Mouse (Mus musculus) ovary, adult 18-20 months (tissue): Measurements from ENCODE around the gene Ppp1r26.
"Not testable (repeated sequence)": the region's sequence is repeated elsewhere in the genome, so short reads cannot be mapped to it uniquely, and the experiment has no call there.

Experiments
- DNase-seq: peaks from one replicate; pipeline ENCODE4 v3.0.0; 2022; ENCODE audit warnings: low spot score, mixed read lengths

The Ppp1r26 gene

DNA sequence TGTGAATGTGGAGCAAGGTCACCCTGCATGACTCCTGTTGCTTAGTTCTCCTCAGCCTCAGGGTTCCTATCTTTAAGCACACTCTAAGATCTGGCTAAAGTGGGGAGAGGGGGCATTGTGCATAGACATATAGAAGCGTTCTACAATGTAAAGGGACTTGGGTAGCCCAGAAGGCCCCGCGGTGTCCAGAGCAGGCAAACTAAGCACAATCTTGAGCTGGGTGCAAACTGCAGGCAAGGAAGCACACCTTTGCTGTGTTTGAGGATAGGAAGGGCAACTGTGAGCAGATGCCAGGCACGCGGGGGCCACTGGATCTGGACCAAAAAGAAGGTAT lies 452 bp upstream of the Ppp1r26 start:
- DNase-seq: no peak

DNA sequence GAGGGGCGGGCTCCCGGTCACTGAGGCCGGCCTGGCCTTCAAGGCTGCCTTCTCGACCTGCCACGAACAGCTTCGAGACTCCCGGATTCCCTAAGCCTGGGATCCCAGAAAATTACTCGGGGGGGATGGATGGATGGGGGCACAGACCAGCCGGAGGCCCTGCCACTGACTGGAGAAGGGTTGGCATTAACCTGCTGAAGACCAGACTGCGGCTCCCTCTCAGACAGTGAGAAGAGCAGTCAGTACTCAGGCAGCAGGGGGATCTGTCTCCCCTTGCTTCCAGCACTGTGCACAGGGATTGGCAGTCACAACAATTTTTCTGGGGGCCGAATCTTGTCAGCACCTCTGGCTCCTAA lies 693 bp downstream of the Ppp1r26 start:
- no peak for DNase-seq

DNA sequence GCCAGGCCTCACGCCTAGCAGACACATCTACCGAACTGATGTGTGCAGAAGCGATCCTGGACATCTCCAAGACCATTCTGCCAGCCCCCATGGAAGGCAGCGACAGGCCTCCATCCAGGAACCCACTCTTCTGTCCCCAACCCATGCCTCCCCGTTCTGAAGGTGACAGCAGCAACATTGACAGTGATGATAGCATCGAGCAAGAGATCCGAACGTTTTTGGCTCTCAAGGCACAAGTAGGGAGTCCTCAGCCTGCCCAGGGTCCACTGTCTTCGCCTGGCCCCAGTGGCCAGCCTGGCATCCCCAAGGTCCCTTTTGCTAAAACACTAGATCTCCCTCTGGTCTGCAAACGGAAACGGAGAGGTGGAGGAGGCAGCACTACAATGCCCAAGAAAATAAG lies 5.1 kb downstream of the Ppp1r26 start:
- no peak for DNase-seq

DNA sequence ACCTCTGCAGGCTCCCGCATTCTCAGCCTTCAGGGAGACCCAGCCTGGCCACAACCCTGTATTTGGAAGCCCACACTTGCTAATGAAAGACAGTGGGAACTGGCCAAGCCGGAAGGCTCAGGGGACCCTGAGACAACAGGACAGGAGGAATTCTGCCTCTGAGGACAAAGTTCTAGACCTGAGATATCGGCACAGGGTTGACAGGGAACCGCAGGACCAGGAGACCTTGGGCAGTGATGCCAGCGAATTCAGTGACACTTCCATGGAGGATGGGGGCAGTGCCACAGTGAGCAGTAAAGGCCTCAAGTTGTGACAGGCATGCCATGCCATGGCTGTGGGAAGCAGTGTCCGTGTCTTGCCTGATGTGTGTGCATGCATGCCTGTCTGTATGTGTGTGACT lies 6.9 kb downstream of the Ppp1r26 start:
- DNase-seq: no peak

DNA sequence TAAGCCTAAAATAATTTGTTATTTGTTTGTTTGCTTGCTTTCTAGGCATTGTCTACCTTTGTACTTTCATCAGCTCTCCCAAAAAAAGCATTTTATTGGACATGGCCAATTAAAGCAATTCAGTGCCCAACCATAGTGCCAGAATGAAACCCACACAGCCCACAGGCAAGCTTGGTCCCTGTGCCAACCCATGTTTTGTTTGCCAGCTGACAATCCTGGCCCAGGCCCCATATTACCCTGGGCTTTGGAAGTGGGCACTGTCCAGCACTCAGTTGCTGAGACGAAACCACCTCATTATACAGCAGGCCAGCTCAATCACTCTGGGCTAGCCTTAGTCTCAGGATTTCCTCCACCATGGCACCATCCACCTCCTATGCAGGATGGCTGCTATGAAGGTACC lies 10.0 kb downstream of the Ppp1r26 start:
- no peak for DNase-seq

DNA sequence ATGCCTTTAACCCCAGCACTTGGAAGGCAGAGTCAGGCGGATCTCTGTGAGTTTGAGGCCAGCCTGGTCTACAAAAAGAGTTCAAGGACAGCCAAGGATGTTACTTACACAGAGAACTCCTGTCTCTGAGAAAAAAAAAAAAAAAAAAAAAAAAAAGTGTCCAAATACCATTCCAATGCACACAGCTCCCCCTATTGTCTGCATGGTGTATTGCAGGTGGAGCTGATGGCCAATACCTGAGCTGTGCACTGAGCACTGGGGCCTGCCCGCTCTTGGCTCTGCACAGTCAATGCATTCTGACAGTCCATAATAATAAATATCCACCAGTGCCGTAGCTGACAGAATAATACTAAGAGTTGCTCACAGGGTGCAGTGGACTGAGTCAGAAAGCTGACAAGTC lies 17.3 kb downstream of the Ppp1r26 start:
- no peak for DNase-seq

DNA sequence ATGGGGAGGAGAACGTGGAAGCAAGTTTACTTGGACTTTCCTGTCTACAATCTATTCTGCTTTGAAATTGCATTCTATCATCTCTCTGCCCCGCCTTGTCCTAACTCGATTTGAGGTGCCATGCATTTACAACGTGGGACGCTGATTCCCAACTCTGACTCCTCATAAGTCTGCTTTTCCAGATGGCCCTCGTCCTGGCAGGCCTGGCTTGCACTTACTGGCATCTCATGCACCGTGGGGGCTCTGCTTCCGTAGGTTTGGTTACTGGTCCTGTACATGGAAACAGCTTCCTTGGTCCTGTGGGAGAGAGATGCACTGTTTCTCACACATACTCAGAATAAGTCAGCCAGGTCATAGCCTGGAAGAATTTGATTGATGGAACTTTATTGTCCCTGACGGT lies 18.3 kb downstream of the Ppp1r26 start:
- no peak for DNase-seq

DNA sequence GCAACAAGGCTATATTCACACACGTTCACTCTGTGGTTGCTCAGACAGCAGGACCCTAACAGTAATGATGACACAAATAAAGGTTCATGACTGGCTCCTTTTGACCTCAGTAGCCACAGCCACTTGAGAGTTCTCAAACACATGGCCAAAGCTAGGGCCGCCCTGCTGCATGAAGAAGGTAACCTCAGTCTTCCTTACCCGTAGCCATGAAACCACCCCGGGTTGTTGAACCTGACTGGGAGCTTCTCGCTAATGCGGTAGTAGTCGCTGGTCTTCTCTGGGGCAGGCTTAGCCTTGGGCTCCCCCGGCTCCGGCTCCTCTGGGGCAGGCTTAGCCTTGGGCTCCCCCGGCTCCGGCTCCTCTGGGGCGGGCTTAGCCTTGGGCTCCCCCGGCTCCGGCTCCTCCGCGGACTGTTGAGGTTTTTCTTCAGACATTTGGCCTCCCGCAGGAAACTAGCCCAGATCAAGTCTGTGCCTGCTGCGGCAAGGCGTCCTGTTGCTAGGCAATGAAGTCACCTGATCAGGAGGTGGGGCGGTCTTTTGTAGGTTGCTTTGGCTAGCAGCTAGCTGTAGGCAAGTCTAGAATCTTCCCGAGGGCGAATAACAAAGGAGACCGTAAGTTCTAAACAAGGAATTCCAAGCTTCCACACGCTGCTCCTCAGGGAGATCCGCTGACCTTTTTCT lies 19.4 kb downstream of the Ppp1r26 start, which contains the start of gene 1700007K13Rik:
TSS of gene 1700007K13Rik (minus strand) at position 497 of the 683 bp plus-strand sequence.
- peak; percentile 89 for DNase-seq

DNA sequence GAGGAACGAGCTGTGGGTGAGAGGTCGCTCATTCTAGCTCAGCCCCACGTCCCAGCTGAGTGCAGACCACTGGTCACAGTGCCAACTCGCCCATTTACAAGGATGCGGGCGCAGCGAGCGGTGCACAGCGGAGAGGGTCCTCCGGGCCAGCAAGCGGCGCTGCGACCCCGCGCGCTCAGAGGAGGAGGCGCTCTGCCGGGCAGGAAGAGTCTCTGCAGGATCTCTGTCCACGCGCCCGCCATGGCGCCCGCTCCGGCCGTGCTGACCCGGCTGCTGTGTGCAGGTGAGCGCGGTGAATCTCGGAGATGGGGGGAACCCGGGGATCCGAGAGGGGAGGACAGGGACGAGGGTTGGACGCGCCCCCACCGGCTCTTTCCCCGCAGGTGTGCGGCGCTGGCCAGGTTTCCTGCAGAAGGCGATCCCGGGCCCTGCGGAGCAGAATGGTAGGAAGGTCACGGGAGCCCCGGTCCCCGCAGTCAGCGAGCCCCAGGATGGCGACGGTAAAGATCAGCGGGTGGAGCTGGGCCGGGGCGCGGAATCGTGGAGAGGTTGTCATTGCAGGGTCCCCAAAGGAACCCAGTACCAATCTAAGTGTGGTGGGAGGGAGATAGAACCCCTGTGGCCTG lies 21.4 kb downstream of the Ppp1r26 start, which contains the start of gene Mrps2:
TSS of gene Mrps2 (plus strand) at position 207 of the 626 bp plus-strand sequence.
- DNase-seq: peak; percentile 73

DNA sequence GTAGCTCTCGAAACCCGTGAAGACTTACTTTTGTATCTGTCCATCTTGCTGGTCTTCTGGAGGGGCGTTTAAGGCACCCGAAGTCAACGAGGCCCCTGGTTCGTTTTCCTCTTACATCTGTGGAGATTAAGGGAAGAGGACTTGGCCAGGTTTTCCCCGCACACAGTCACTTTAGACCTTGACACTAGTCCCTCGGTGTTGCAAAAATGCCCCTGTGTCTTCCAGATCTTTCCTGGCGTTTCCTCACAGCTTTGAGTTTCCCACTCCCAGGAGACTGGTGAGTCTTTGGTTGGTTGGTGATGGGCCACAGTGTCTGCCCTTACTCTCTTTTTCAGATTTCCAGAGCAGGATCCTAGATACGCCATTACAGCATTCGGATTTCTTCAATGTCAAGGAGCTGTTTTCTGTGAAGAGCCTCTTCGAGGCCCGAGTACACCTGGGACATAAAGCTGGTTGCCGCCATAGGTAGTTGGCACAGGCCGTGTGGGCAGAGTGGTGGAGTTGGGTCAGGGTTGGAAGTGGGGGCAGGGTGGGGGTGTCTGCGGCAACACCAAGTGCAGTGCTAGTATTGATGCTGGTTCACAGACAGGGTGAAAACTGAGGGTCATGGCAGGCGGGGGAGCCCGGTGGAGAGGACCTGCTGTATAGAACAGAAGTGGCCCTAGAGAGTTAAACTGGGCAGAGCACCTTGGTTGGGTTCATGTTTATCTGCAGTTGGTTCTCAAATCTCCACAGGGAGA lies 22.1 kb downstream of the Ppp1r26 start:
- DNase-seq: no peak

DNA sequence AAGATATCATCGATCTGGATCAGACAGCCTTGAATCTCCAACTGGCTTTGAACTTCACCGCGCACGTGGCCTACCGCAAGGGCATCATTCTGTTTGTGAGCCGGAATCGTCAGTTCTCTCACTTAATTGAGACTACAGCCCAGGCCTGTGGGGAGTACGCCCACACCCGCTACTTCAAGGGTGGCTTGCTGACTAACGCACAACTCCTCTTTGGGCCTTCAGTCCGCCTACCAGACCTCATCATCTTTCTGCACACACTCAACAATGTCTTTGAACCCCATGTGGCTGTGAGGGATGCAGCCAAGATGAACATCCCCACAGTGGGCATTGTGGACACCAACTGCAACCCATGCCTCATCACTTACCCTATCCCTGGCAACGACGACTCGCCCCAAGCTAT lies 22.9 kb downstream of the Ppp1r26 start:
- no peak for DNase-seq

DNA sequence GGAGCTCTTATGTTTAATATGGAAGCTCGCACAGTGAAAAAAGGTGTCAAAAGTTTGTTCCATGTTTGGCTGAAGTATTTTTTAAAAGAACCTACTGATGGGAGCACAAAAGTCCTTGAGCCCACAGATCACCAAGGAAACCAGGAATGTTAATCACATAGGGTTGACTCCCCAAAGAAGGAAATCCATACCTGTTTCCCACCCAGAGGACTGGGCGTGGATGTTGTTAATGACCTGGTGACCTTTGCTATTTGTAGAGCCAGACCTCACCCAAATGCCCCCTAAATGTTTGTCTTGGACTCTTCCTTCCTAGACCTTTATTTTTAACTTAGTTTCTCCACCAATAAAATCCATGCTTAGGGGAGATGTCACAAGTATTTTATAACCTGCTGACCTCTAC lies 24.0 kb downstream of the Ppp1r26 start:
- no peak for DNase-seq

DNA sequence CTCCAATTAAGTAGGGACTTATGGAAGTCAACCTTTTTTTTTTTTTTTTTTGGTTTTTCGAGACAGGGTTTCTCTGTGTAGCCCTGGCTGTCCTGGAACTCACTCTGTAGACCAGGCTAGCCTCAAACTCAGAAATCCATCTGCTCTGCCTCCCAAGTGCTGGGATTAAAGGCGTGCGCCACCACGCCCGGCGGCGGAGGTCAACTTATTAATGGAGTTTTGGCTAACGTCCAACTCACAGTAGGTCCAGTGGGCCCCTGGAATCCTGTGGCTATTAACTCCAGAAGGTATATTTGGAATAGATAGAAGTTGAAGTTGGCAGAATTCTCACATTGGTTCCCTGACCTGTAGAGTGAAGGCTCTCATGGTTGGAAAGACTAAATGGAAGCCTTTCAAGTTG lies 25.4 kb downstream of the Ppp1r26 start:
- not testable (repeated sequence) for DNase-seq

DNA sequence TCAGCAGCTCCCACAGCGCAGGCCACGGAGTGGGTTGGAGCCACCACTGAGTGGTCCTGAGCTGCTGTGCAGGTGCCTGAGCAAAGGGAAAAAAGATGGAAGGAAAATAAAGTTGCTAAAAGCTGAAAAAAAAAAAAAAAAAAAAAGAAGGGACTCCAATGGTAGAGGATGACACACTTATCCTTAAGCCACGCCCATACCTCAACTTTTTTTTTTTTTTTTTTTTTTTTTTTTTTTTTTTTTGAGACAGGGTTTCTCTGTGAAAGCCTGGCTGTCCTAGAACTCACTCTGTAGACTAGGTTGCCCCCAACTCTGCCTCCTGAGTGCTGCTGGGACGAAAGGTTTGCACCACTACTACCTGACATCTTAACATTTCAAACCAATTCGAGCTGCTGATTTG lies 31.4 kb downstream of the Ppp1r26 start:
- DNase-seq: not testable (repeated sequence)

DNA sequence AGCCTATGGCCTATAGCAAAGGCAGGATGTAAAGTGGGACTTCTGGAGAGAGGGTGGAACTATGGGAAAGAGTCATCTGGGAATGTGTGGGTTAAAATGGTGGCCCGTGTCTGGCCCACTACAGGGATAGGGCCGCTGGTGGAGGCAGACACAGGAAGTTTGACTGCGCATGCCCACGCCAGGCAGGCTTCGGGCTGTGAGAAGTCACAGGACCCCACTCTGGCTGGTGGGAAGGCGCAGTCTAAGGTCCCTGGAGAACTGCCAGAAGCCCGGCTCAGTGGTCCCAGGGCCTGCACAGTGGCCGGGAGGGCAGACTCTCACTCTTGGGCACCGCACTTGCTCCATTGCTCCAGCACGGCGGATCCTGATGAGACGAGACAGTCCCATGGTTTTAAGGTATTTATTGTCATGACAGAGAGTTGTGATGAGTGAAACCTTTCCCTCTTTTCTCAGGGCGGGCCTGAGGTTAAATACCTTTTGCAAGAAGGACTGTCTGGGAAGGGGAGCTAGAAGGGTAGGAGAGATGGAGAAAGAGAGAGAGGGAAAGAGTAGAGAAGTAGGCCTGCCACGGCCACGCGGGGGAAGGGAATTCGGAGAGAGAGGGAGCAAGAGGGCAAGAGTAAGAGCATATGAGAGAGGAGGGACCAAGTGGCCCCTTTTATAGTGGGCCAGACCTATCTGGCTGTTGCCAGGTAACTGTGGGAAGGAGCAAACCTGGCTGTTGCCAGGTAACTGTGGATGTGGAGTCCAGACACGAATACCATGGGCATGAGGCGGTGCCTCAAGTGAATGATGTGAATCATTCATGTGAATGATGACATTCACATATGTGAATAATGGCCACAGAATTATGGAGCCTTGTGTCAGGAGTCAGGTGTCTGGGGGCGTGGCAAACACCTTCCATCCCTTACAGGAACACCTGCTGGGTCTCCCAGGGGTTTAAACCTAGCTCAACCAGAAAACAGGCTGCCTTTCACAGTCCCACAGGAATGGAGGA lies 32.9 kb downstream of the Ppp1r26 start:
- DNase-seq: no peak

DNA sequence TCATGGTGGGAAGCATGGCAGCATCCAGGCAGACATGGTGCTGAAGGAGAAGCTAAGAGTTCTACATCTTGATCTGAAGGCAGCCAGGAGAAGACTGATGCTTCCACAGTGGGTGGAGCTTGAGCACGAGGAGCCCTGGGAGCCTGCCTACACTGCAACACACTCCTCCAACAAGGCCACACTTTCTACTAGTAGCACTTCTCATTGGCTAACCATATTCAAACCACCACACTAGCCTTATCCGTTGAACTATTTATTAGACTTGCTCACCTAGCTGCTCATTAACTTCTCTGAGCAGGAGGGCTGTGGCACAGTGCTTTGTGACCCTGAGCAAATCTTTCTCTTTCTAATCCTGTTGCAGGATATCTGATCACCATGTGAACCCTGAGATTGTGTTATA lies 37.3 kb downstream of the Ppp1r26 start:
- no peak for DNase-seq

DNA sequence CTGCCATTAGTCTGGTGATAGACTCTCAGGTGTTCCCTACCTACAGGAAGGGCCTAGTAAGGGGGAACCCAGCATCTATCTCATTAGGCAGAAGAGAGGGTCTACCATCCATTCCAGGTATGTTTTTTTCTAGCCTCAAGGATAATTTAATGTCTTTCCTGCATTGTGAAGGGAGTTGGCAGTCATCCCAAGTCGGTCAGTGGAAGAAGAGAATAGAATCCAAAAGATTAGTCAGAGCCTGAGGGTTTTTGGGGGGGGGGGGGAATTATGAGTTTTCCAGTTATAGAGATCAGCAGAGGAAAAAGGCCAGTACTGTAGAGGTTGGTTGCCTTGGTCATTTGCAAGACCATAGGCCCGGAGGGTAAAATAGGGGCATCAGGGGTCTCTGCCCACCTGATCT lies 47.9 kb downstream of the Ppp1r26 start:
- DNase-seq: no peak

DNA sequence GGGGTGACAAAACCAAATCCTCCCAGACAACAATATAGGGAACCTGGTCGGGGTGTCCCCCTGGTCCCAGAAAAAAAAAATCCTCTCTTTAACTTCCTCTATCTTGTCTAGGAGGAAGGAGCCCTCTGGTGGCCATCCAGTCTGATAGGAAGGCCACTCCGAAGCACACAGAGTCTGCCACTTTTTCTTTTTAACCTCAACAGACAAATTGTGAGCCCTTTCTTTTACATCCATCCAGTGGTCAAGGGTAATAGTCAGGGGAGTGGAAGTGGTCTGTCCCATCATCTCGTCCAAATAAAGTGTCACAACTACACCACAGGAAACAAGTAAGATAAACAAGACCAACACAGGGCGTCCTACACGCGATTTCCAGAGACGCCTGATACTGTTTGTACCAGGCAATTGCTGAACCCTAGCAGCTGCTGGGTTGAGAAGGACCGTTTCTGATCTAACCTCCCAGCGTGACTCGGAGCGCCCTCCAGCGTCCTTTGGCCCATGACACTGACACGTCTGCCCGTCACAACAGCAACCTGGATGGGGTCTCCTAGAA lies 48.7 kb downstream of the Ppp1r26 start:
- DNase-seq: no peak

DNA sequence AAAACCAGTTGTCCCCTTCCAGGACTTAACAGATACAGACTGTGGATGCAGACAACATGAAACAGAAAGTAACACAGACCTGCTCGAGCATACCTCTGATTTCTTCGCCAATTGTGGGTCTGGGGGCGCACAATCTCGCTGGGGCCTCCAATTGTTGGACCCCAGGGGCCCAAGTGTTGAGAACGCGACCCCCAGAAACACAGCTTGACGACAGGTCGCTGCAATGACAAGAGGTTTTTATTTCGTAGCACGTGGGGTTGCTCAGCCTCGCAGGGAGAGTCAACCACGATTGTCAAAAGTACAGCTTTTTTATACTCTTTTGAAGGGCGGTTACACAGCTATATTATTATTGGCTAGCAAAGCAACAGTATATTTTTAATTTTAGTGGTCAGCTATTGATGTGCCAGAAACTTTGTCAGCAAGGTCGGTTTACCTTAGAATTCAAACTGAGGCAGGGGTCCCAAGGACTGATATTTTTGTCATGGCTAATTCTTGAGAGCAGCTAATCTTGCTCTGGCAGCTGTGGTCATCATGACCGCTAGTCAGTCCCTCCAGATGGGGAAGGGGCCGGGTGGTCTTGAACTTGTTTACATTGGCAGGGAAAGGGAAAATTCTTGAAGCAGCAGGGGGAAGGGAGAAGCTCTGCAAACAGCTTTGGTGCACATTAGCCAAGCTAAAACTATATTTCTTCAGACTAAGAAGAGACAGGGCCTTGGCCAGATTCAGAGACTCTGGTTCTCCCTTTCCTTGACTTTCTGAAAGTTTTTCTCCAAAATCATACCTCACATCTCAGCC lies 49.4 kb downstream of the Ppp1r26 start:
- DNase-seq: no peak

DNA sequence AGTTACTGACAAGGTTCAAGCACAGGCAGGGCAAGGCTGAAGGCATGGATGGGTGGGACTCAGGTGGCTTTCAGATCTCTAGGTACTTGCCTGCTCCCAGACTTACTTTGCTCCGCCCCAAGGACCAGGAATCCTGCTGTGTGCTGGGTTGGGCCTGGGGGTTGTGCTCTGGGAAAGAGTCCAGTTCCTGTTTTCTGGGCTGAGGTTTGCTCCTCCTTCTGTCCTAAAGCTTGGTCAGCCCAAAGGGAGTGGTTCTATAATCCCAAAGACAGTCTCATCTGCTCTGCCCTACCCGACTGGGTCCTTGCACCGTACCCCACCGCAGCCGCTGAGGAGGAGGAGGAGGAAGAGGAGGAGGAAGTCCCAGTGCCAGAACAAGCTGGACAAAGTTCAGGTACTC lies 50.1 kb downstream of the Ppp1r26 start, which contains the start of gene Gbgt1:
TSS of gene Gbgt1 (plus strand) at position 221 of the 400 bp plus-strand sequence.
- no peak for DNase-seq

DNA sequence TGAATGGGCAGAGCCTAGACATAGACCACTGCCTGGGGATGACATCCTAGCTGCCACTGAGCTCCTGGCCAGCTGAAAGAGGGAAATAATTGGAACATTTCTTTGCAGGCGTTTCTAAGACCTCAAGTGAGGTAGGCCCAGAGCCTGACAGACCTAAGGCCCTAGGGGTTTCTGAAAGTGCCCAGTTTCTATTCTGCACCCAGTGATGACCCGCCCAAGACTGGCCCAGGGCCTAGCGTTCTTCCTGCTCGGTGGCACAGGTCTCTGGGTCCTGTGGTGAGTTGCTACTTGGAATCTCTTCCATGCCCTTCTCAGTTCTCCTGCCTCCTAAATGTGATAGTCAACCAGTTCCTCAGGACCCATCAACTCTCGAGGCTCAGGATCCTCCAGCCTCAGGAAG lies 51.0 kb downstream of the Ppp1r26 start:
- no peak for DNase-seq
